Mouse (Mus musculus): Measurements from ENCODE around the gene Slc12a3. TPM values are rescaled to one million over a fixed set of nuclear protein-coding genes. Genes with fewer than 3 reads are reported as not detected.

Slc12a3 gene
- 0.10 TPM in 1 of 2 replicates, not detected in the other for polyA plus RNA-seq (2016; fragmentation: Nextera tagmentation; extraction: Ambion mirVana)

- no peak for ATAC-seq (ENCODE audit: insufficient number of reproducible peaks, low FRiP score)
- Histone ChIP-seq H3K4me1 (replicated peaks) (0 out of 2 replicates have a peak, but pooled peaks cover 5% of the 10 kb centered on the region), H3K9ac (no peak within 1 kb of the TSS), H3K9me3 (replicated peaks) (no peaks in the 10 kb centered on the region), H3K4me2 (no peak within 1 kb of the TSS), H3K27me3 (replicated peaks) (peaks cover 19% of the 10 kb centered on the region), H3K4me3 (no peak within 1 kb of the TSS), H3K27ac (ENCODE audit: poor library complexity, severe bottlenecking) (no peak within 1 kb of the TSS), H3K36me3 (no peaks in the 10 kb centered on the region)
- WGBS = 80% methylated on average over 21 of the region's 21 CpGs
Measured at GRCm38 (mm10) chr8:94328932-94329728, at the start of gene Slc12a3. Gene Slc12a3, plus strand, starts transcription at chr8:94329201.

- no peaks in the 10 kb centered on the region for H3K9me3 ChIP-seq (replicated peaks)
- H3K4me2 ChIP-seq = no peak overlapping the region
- no peak overlapping the region for H3K4me3 ChIP-seq
- no peak overlapping the region for H3K9ac ChIP-seq
- WGBS = 82% methylated on average over 5 of the region's 5 CpGs
- H3K4me1 ChIP-seq (replicated peaks) = 0 out of 2 replicates have a peak, but pooled peaks cover 5% of the 10 kb centered on the region
- H3K27ac ChIP-seq (ENCODE audit: poor library complexity, severe bottlenecking) = no peak overlapping the region
- no peaks in the 10 kb centered on the region for H3K36me3 ChIP-seq
- no peaks in the 10 kb centered on the region for H3K27me3 ChIP-seq (replicated peaks)
- no peak for ATAC-seq (ENCODE audit: insufficient number of reproducible peaks, low FRiP score)
Measured at GRCm38 (mm10) chr8:94280001-94280613, 48.9 kb upstream of the Slc12a3 start.

- WGBS = 92% methylated on average over 3 of the region's 3 CpGs
Measured at GRCm38 (mm10) chr8:94282453-94282985, 46.5 kb upstream of the Slc12a3 start.

GRCm38 (mm10) chr8:94284204-94284603 is 44.8 kb upstream of the Slc12a3 start:
- Histone ChIP-seq H3K9ac (no peak overlapping the region), H3K36me3 (no peaks in the 10 kb centered on the region), H3K4me2 (no peak overlapping the region), H3K4me3 (no peak overlapping the region), H3K27me3 (replicated peaks) (no peaks in the 10 kb centered on the region), H3K4me1 (replicated peaks) (0 out of 2 replicates have a peak, but pooled peaks cover 4% of the 10 kb centered on the region), H3K27ac (ENCODE audit: poor library complexity, severe bottlenecking) (no peak overlapping the region), H3K9me3 (replicated peaks) (no peaks in the 10 kb centered on the region)
- 94% methylated on average over 7 of the region's 7 CpGs for WGBS
- no peak for ATAC-seq (ENCODE audit: insufficient number of reproducible peaks, low FRiP score)

More at GRCm38 (mm10) chr8:94282453-94282985, 46.5 kb upstream of the Slc12a3 start:
- no peak for ATAC-seq (ENCODE audit: insufficient number of reproducible peaks, low FRiP score)
- H3K4me3 ChIP-seq = no peak overlapping the region
- no peak overlapping the region for H3K27ac ChIP-seq (ENCODE audit: poor library complexity, severe bottlenecking)
- no peak overlapping the region for H3K4me2 ChIP-seq
- no peaks in the 10 kb centered on the region for H3K27me3 ChIP-seq (replicated peaks)
- 0 out of 2 replicates have a peak, but pooled peaks cover 4% of the 10 kb centered on the region for H3K4me1 ChIP-seq (replicated peaks)
- H3K9me3 ChIP-seq (replicated peaks) = no peaks in the 10 kb centered on the region
- no peaks in the 10 kb centered on the region for H3K36me3 ChIP-seq
- no peak overlapping the region for H3K9ac ChIP-seq

- peaks cover 23% of the 10 kb centered on the region for H3K4me1 ChIP-seq (replicated peaks)
- ATAC-seq (ENCODE audit: insufficient number of reproducible peaks, low FRiP score) = no peak
- no peak overlapping the region for H3K9ac ChIP-seq
- H3K4me3 ChIP-seq = no peak overlapping the region
- peaks cover 7% of the 10 kb centered on the region for H3K36me3 ChIP-seq
- no peaks in the 10 kb centered on the region for H3K27me3 ChIP-seq (replicated peaks)
- H3K9me3 ChIP-seq (replicated peaks) = no peaks in the 10 kb centered on the region
- no peak overlapping the region for H3K27ac ChIP-seq (ENCODE audit: poor library complexity, severe bottlenecking)
- H3K4me2 ChIP-seq = no peak overlapping the region
- 88% methylated on average over 5 of the region's 5 CpGs for WGBS
Measured at GRCm38 (mm10) chr8:94290606-94291005, 38.4 kb upstream of the Slc12a3 start.

GRCm38 (mm10) chr8:94292072-94292471 is 36.9 kb upstream of the Slc12a3 start:
- Histone ChIP-seq H3K4me2 (peak overlapping the region; percentile 40), H3K9me3 (replicated peaks) (no peaks in the 10 kb centered on the region), H3K27me3 (replicated peaks) (no peaks in the 10 kb centered on the region), H3K27ac (ENCODE audit: poor library complexity, severe bottlenecking) (peak overlapping the region; percentile 82), H3K4me3 (no peak overlapping the region), H3K4me1 (replicated peaks) (peaks cover 32% of the 10 kb centered on the region), H3K9ac (peak overlapping the region; percentile 25; the same call in 1 of the 2 replicates), H3K36me3 (peaks cover 7% of the 10 kb centered on the region)
- 43% methylated on average over 6 of the region's 6 CpGs for WGBS
- 0 out of 2 replicates have a peak, but pooled peaks have one; percentile 6 for ATAC-seq (ENCODE audit: insufficient number of reproducible peaks, low FRiP score)

- Histone ChIP-seq H3K4me2 (no peak overlapping the region), H3K4me3 (no peak overlapping the region), H3K9me3 (replicated peaks) (no peaks in the 10 kb centered on the region), H3K9ac (no peak overlapping the region), H3K27ac (ENCODE audit: poor library complexity, severe bottlenecking) (peak overlapping the region; percentile 82; the same call in 1 of the 2 replicates), H3K36me3 (peaks cover 7% of the 10 kb centered on the region), H3K4me1 (replicated peaks) (peaks cover 37% of the 10 kb centered on the region), H3K27me3 (replicated peaks) (no peaks in the 10 kb centered on the region)
- ATAC-seq (ENCODE audit: insufficient number of reproducible peaks, low FRiP score) = no peak
- 92% methylated on average over 8 of the region's 8 CpGs for WGBS
Measured at GRCm38 (mm10) chr8:94292626-94293025, 36.4 kb upstream of the Slc12a3 start.

GRCm38 (mm10) chr8:94295687-94296086 is 33.3 kb upstream of the Slc12a3 start:
- Histone ChIP-seq H3K27ac (ENCODE audit: poor library complexity, severe bottlenecking) (peak overlapping the region; percentile 80), H3K4me2 (no peak overlapping the region), H3K36me3 (peaks cover 7% of the 10 kb centered on the region), H3K9ac (no peak overlapping the region), H3K27me3 (replicated peaks) (no peaks in the 10 kb centered on the region), H3K9me3 (replicated peaks) (no peaks in the 10 kb centered on the region), H3K4me3 (no peak overlapping the region), H3K4me1 (replicated peaks) (peaks cover 38% of the 10 kb centered on the region)
- ATAC-seq (ENCODE audit: insufficient number of reproducible peaks, low FRiP score) = no peak
- WGBS = 33% methylated on average over 6 of the region's 6 CpGs

GRCm38 (mm10) chr8:94296312-94296991 is 32.5 kb upstream of the Slc12a3 start:
- Histone ChIP-seq H3K27me3 (replicated peaks) (no peaks in the 10 kb centered on the region), H3K4me1 (replicated peaks) (peaks cover 44% of the 10 kb centered on the region), H3K9me3 (replicated peaks) (no peaks in the 10 kb centered on the region), H3K36me3 (peaks cover 12% of the 10 kb centered on the region), H3K9ac (no peak overlapping the region), H3K4me3 (no peak overlapping the region), H3K4me2 (peak overlapping the region; percentile 4; the same call in 1 of the 2 replicates), H3K27ac (ENCODE audit: poor library complexity, severe bottlenecking) (peak overlapping the region; percentile 80)
- 29% methylated on average over 8 of the region's 9 CpGs for WGBS
- ATAC-seq (ENCODE audit: insufficient number of reproducible peaks, low FRiP score) = peak; percentile 71

GRCm38 (mm10) chr8:94297101-94297500 is 31.9 kb upstream of the Slc12a3 start:
- no peaks in the 10 kb centered on the region for H3K27me3 ChIP-seq (replicated peaks)
- H3K9me3 ChIP-seq (replicated peaks) = no peaks in the 10 kb centered on the region
- H3K27ac ChIP-seq (ENCODE audit: poor library complexity, severe bottlenecking) = peak overlapping the region; percentile 80
- peaks cover 39% of the 10 kb centered on the region for H3K4me1 ChIP-seq (replicated peaks)
- no peak for ATAC-seq (ENCODE audit: insufficient number of reproducible peaks, low FRiP score)
- H3K4me2 ChIP-seq = peak overlapping the region; percentile 14; the same call in 1 of the 2 replicates
- 55% methylated on average over 6 of the region's 6 CpGs for WGBS
- peaks cover 19% of the 10 kb centered on the region for H3K36me3 ChIP-seq
- no peak overlapping the region for H3K9ac ChIP-seq
- no peak overlapping the region for H3K4me3 ChIP-seq
